Mouse (Mus musculus) hindbrain, embryonic 13.5 days (tissue): ENCODE data around the gene Psmd12. TPM values are rescaled to one million over a fixed set of nuclear protein-coding genes. Genes with fewer than 3 reads are reported as not detected.

Experiments
- ATAC-seq: fragments of 200-750 bp; cut with Nextera tagmentation; 2 replicates; pipeline ENCODE4 v1.8.0; 2017; ENCODE audit warnings: moderate TSS enrichment; ENCODE audit not compliant: low FRiP score
- H3K27ac ChIP-seq: fragments of 300-500 bp; sonication (generic); 2 replicates; pipeline ENCODE4 v1.5.1; 2015; ENCODE audit warnings: inconsistent platforms, mild to moderate bottlenecking, moderate library complexity
- H3K27me3 ChIP-seq: fragments of 300-500 bp; sonication (generic); 2 replicates; pipeline ENCODE4 v1.6.1; 2015; ENCODE audit warnings: mild to moderate bottlenecking, inconsistent platforms
- H3K36me3 ChIP-seq: fragments of 300-500 bp; sonication (generic); 2 replicates; pipeline ENCODE4 v1.6.1; 2015; ENCODE audit warnings: mild to moderate bottlenecking, inconsistent platforms
- H3K4me1 ChIP-seq: fragments of 300-500 bp; sonication (generic); replicated peaks from 2 replicates; pipeline ENCODE4 v1.6.1; 2015; ENCODE audit warnings: inconsistent platforms
- H3K4me2 ChIP-seq: fragments of 300-500 bp; sonication (generic); 2 replicates; pipeline ENCODE4 v1.6.1; 2015; ENCODE audit warnings: inconsistent platforms, mild to moderate bottlenecking, moderate library complexity
- H3K4me3 ChIP-seq: fragments of 300-500 bp; sonication (generic); 2 replicates; pipeline ENCODE4 v1.5.1; 2015; ENCODE audit warnings: mild to moderate bottlenecking, inconsistent platforms
- H3K9ac ChIP-seq: fragments of 300-500 bp; sonication (generic); 2 replicates; pipeline ENCODE4 v1.6.1; 2015; ENCODE audit warnings: mild to moderate bottlenecking, inconsistent platforms
- H3K9me3 ChIP-seq: fragments of 300-500 bp; sonication (generic); 2 replicates; pipeline ENCODE4 v1.6.1; 2016; ENCODE audit warnings: inconsistent platforms
- WGBS: fragments of 180-500 bp; shearing (Covaris S2); methylation state at CpG from one replicate; pipeline ENCODE4 v1.1.7; 2015; 5-methylcytosine and 5-hydroxymethylcytosine counted together
- polyA plus RNA-seq: library from polyadenylated mRNA; unstranded; fragments of >200 nt; fragmentation: Nextera tagmentation; extraction: Ambion mirVana; gene quantifications from 2 replicates; pipeline ENCODE4 v1.2.1, GENCODE M21; 2015

The Psmd12 gene
- polyA plus RNA-seq, 1 experiment from 2014 or later = 158 TPM

DNA sequence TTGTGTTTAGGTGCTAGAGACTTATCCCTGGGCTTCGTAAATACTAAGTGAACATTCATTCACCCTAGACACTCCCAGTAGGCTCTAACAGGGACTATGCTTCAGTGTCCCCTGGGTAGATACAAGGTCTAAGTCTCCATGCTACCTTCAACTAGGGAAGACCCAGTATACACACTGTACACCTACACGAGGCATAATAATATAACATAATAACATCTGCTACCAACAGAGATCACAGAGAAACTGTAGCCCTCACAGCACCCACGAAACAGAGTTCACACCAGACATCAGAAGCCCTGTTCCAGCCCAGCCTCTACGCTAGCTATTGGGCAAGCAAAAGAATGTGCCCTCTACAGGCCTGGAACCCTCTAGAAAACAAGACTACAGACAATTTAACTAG, 14.2 kb upstream of the Psmd12 start:
- ATAC-seq = no peak
- Histone ChIP-seq H3K9ac (no peak overlapping the region), H3K27ac (no peak overlapping the region), H3K4me3 (no peak overlapping the region), H3K27me3 (no peaks in the 10 kb centered on the region), H3K4me1 (peaks cover 27% of the 10 kb centered on the region), H3K4me2 (no peak overlapping the region), H3K9me3 (no peaks in the 10 kb centered on the region), H3K36me3 (no peaks in the 10 kb centered on the region; the same call in 1 of the 2 replicates)
- 95% methylated on average over 4 of the region's 4 CpGs for WGBS

DNA sequence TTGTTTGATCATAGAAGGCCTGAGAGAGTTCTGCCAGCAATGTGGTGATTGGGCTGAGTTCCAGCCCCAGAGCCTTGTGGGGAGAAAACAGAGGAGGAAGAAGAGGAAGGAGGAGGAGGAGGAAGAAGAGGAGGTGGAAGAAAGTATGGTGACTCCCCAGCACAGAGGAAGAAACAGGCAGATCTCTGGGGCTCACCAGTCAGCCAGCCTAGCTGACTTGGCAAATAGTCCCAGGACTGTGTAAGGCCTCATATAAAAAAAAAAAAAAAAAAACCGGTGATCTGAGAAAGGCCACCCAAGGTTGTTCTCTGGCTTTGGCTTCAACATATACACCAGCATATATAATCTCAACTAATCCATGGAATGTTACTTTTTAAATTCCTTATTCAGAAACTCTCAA, 13.3 kb upstream of the Psmd12 start:
- H3K4me1 ChIP-seq = peaks cover 28% of the 10 kb centered on the region

DNA sequence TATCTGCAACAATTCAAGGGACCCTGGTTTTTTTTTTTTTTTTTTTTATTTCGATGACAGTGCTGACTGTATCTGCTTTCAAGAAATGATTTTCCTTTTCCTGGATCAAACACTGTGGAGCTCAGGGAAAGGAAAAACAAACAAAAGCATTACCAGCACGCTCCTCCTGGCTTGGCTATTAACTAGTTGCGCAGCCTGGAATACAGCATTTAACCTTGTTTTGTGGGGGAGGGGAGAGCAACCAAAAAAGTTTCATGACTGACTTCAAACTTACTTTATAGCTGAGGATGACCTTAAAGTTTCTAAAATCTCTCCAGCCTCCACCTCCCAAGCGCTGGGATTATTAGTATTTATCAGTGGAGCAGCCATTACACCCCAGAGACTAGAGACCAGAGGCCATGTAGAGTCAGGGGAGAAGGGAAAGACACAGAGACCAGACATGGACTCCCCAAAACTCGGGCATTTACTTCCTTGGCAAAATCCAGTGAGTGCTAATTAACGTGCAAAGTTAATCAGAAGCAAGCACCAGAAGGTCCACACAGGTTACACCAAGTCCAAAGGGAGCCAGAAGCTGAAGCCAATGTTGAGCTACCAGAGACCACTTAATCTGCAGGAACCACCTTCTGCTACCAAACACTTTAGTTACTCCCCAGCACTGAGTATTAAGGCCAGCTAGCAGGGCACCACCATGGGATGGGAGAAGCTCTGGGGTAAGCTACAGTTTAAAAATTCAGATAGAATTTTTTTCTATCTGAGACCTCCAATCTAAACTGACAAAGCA, 12.5 kb upstream of the Psmd12 start:
- Histone ChIP-seq H3K4me2 (no peak overlapping the region), H3K27ac (no peak overlapping the region), H3K9me3 (no peaks in the 10 kb centered on the region), H3K4me1 (peaks cover 36% of the 10 kb centered on the region), H3K36me3 (no peaks in the 10 kb centered on the region; the same call in 1 of the 2 replicates), H3K4me3 (no peak overlapping the region), H3K9ac (no peak overlapping the region), H3K27me3 (no peaks in the 10 kb centered on the region)
- 79% methylated on average over 6 of the region's 6 CpGs for WGBS
- ATAC-seq = no peak

More for the DNA sequence above, 13.3 kb upstream of the Psmd12 start:
- Histone ChIP-seq H3K9me3 (no peaks in the 10 kb centered on the region), H3K36me3 (no peaks in the 10 kb centered on the region; the same call in 1 of the 2 replicates), H3K9ac (no peak overlapping the region), H3K4me2 (no peak overlapping the region), H3K4me3 (no peak overlapping the region), H3K27me3 (no peaks in the 10 kb centered on the region), H3K27ac (no peak overlapping the region)
- no peak for ATAC-seq
- WGBS = 63% methylated on average over 1 of the region's 1 CpGs

DNA sequence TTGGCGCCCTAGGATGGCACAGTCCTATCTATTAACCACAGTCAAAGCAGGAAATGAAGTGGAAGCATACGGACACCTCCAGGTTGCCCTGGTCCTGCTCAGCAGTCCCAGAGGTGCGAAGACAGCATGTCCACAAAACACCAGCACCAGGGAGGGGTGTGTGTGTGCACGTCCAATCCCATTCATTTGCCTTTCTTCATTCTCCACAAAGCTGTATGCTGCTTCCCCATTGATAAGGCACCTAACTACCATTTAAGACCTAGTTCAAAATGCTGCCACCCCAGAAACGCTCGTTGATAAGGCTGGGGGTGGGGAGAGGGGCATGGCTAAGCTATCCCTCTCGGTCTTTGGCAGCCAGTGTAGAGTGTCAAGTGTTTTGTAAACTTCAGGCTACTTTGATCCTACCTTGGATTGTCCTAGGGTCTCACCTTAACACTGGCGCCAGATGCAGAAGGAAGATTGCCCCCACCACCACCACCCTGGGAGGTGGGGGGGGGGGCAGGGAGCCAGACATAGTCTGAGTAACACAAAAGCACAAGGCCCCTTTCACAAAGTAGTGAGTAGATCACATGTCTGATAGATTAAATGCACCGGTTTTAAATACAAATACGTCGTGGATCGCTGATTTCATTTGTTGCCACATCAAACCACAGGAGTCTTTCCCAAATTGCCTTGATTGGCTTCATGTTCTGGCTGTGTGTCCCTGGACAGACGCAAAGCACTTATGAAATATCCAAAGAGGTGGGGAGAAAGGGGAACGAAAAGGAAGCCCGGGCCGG, 10.8 kb upstream of the Psmd12 start:
- peaks cover 37% of the 10 kb centered on the region for H3K4me1 ChIP-seq
- peak overlapping the region; percentile 95 for H3K27ac ChIP-seq
- H3K4me3 ChIP-seq = peak overlapping the region; percentile 80
- H3K9me3 ChIP-seq = no peaks in the 10 kb centered on the region
- WGBS = 22% methylated on average over 16 of the region's 16 CpGs
- H3K9ac ChIP-seq = peak overlapping the region; percentile 93
- H3K27me3 ChIP-seq = no peaks in the 10 kb centered on the region
- H3K4me2 ChIP-seq = peak overlapping the region; percentile 80
- H3K36me3 ChIP-seq = no peaks in the 10 kb centered on the region
- ATAC-seq = no peak; the same call in 1 of the 2 replicates

DNA sequence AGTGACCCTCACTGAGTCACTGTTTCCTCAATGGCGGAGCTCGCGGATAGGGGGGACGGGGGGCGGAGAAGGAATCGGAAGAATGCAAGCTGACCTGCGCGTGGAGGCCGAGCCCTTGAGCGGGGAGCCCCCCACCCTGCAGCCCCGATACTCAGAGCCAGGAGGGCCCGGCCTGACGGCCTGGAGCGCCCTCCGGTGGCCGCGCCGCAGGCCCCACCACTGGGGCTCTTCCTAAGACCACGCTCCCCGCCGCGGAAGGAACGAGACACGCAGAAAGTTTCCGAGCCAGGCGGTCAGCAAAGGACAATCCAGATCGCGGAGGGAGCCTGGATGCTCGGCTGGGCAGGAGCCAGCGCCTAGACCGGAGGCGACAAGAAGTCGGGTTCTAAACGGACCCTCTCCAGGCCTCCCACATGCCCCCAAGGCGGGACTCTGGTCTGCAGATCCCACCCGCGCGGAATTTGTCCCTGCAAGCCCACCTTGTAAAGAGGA, 10.2 kb upstream of the Psmd12 start:
- H3K4me2 ChIP-seq = peak overlapping the region; percentile 80
- H3K27me3 ChIP-seq = no peaks in the 10 kb centered on the region
- H3K9ac ChIP-seq = peak overlapping the region; percentile 93
- WGBS = 0% methylated on average over 38 of the region's 38 CpGs
- H3K36me3 ChIP-seq = no peaks in the 10 kb centered on the region
- H3K27ac ChIP-seq = peak overlapping the region; percentile 95
- peak; percentile 90 for ATAC-seq
- peaks cover 35% of the 10 kb centered on the region for H3K4me1 ChIP-seq
- H3K9me3 ChIP-seq = no peaks in the 10 kb centered on the region
- peak overlapping the region; percentile 80 for H3K4me3 ChIP-seq

DNA sequence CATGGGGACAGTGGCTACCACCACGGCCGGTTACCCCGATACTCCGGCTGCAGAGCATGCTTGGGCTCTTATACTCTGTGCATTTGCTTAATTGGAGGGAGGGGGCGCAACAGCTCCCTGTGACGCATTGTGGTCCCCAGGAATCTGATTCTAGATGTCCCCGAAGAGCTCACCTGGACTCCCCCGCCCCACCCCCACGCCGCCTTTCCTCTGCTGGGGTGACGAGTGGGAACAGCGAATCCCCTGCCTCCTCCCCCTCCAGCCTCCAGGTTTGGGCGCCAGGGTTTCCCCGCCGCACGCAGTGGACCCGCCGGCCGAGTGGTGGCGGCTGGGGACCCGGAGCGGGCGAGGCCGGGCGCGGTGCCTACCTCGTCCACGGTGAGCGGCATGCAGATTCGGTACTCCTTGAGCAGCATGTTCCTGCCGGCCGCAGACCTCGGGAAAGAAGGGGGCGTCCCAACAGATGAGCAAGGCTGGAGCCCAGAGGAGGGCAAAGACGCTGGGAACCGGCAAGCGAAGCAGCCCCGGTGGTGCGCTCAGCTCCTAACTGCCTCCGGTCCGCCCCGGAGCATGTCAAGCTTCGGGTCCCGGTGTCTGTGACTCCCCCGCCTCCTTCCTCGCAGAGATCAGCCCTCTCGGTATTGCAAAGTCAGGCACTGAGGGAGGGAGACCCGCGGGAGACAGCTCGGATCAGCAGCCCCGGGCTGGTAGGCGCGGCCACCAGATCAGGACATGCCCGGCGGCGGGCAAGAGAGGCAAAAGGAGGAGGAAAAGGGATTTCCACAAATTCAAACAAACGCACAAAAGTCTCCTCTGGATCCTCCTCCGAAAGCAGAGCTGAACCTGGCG, 9.5 kb upstream of the Psmd12 start:
- no peaks in the 10 kb centered on the region for H3K27me3 ChIP-seq
- no peaks in the 10 kb centered on the region for H3K36me3 ChIP-seq
- peak; percentile 69 for ATAC-seq
- H3K4me3 ChIP-seq = peak overlapping the region; percentile 80
- peaks cover 33% of the 10 kb centered on the region for H3K4me1 ChIP-seq
- H3K9me3 ChIP-seq = no peaks in the 10 kb centered on the region
- H3K9ac ChIP-seq = peak overlapping the region; percentile 93
- H3K27ac ChIP-seq = peak overlapping the region; percentile 95
- under 1% methylated on average over 58 of the region's 59 CpGs for WGBS
- peak overlapping the region; percentile 80 for H3K4me2 ChIP-seq

DNA sequence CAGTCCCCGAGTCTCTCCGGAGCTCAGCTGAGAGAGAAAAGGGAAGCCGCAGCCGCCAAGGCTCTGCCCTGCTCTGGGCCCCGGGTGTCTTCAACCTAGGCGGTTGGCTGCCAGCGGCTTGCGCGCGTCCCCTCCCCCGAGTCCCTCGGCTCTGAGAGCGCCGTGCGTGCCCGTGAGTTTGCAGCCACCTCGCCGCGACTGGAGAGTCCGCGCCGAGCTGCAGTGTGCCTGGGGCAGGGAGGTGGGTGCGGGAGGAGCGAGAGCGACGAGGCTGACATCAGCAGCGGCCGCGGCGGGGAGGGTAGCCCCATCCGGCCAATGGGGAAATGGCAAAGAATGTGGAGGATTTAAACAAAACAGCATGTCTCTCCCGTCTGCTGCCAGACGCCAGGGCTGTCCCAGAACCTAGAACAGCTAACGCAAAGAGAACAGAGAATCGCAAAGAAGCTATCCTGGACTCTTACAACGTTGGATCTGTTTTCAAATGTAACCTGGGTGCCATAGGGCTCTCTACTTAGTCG, 8.7 kb upstream of the Psmd12 start, which contains the start of gene Pitpnc1:
Pitpnc1 (minus strand) TSS at position 179 of the 521 bp plus-strand sequence.
- H3K9ac ChIP-seq = peak within 1 kb of the TSS; percentile 93
- peak within 1 kb of the TSS; percentile 95 for H3K27ac ChIP-seq
- H3K4me3 ChIP-seq = peak within 1 kb of the TSS; percentile 80
- peak within 1 kb of the TSS; percentile 80 for H3K4me2 ChIP-seq
- no peaks in the 10 kb centered on the region for H3K36me3 ChIP-seq
- H3K4me1 ChIP-seq = peaks cover 33% of the 10 kb centered on the region
- peak; percentile 82 for ATAC-seq
- H3K27me3 ChIP-seq = no peaks in the 10 kb centered on the region
- under 1% methylated on average over 37 of the region's 37 CpGs for WGBS
- no peaks in the 10 kb centered on the region for H3K9me3 ChIP-seq

DNA sequence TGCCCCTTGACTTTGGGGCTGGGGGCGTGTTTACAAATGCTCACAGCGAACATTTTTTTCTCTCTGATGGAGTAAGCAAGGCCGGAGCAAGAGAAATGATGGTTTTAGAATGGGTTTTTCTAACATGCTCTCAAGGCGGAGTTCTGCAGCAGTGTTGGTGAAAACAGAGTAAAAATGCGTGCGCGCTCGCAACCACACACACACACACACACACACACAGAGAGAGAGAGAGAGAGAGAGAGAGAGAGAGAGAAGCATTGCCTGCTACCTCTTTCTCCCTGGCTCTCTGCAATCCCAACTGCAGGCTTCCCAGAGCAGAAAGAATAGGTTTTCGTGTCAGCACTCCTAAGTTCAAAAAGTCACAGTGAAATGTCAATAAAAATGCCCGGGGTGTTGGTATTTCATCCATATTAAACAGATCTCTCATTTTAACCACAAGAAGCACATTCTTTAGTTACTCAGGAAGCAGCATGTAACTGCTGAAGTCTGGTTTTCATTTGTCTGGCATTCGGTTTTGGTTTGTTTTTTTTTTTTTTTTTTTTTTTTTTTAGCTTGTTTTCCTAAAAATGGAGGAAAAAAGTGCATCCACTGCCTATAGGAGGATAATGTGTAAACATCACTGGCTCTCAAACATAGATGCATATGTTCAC, 8.1 kb upstream of the Psmd12 start:
- Histone ChIP-seq H3K4me1 (peaks cover 33% of the 10 kb centered on the region), H3K4me2 (peak overlapping the region; percentile 80), H3K36me3 (no peaks in the 10 kb centered on the region), H3K9me3 (no peaks in the 10 kb centered on the region), H3K27ac (peak overlapping the region; percentile 95), H3K27me3 (no peaks in the 10 kb centered on the region), H3K4me3 (peak overlapping the region; percentile 80), H3K9ac (peak overlapping the region; percentile 93)
- WGBS = 8% methylated on average over 11 of the region's 11 CpGs
- ATAC-seq = no peak

DNA sequence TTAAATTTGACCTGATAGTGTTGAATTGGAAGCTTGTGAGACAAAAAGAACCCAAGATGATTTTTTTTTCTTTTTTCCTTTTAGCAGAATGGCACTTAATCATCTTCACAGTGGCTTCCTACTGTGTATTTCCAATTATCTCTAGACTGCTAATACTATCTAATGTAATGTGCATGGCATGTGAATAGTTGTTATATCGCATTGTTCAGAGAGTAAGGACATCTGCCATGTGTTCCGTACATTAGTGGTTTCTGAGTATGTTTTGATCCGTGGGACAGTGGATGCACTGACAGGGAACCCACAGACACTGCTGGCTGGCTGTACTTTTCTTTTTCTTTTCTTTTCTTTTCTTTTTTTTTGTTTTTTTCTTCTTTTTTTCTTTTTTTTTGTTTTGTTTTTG, 7.0 kb upstream of the Psmd12 start:
- no peak for ATAC-seq
- Histone ChIP-seq H3K4me1 (peaks cover 25% of the 10 kb centered on the region), H3K4me3 (no peak overlapping the region), H3K27ac (no peak overlapping the region), H3K9me3 (no peaks in the 10 kb centered on the region), H3K9ac (no peak overlapping the region), H3K36me3 (no peaks in the 10 kb centered on the region), H3K4me2 (no peak overlapping the region), H3K27me3 (no peaks in the 10 kb centered on the region)
- 86% methylated on average over 3 of the region's 3 CpGs for WGBS

DNA sequence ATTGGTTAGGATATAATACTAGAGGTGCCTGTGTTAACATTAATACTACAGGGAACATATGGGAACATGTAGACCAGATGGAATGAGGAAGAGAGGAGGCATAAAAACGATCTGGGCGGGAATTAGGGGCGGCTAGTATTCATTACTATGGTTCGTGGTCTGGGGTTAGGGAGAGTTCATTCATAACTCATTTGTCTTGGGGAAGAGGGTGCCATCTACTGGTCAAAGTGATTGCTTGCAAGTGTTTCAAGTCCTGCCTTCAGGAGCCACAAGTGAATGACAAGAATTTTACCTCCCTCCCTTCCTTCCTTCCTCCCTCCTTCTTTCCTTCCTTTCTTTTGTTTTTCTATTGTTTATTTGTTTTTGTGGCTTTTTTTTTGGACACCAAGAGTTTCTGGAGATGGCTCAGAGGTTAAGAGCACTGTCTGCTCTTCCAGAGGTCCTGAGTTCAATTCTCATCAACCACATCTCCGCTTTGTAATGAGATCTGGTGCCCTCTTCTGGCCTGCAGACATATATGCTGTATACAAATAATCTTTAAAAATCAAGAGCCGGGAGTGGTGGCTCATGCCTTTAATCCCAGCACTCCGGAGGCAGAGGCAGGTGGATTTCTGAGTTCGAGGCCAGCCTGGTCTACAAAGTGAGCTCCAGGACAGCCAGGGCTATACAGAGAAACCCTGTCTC, 6.0 kb upstream of the Psmd12 start:
- Histone ChIP-seq H3K9me3 (no peaks in the 10 kb centered on the region), H3K27me3 (no peaks in the 10 kb centered on the region), H3K27ac (no peak overlapping the region), H3K4me1 (peaks cover 19% of the 10 kb centered on the region), H3K36me3 (no peaks in the 10 kb centered on the region), H3K4me2 (no peak overlapping the region), H3K9ac (no peak overlapping the region), H3K4me3 (no peak overlapping the region)
- WGBS = 24% methylated on average over 8 of the region's 8 CpGs
- no peak for ATAC-seq

DNA sequence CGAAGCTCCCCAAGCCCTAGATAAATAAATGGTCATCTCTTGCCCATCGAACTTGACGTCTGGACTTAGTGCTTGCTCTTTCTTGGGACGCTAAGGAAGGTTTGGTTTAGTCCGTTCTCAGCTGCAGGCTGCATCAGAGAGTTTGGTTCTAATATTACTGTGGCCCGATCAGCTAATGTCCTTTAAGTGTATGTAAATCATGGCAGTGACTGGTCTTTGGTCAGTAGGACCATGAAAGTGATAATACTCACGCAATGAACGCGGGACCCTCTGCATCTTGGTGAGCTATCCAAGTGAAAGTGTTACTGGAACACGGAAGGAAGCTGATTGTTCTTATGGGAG, 549 bp downstream of the Psmd12 start:
- Histone ChIP-seq H3K4me2 (peak overlapping the region; percentile 90), H3K27me3 (no peaks in the 10 kb centered on the region), H3K4me1 (peaks cover 21% of the 10 kb centered on the region), H3K9me3 (no peaks in the 10 kb centered on the region), H3K9ac (peak overlapping the region; percentile 95), H3K4me3 (peak overlapping the region; percentile 95), H3K27ac (peak overlapping the region; percentile 83), H3K36me3 (peaks cover 5% of the 10 kb centered on the region)
- ATAC-seq = no peak
- WGBS = 2% methylated on average over 10 of the region's 10 CpGs
